Mouse (Mus musculus): ENCODE results near the gene Hbb-bt. TPM values are rescaled to one million over a fixed set of nuclear protein-coding genes. Genes with fewer than 3 reads are reported as not detected.

Hbb-bt gene
- 7.2 and 8.9 TPM in 2 replicates for polyA plus RNA-seq (2012; rRNA removed)

GRCm38 (mm10) chr7:103813766-103814165 is at the start of gene Hbb-bt:
TSS of gene Hbb-bt (minus strand) at chr7:103813996.
- Histone ChIP-seq H3K4me1 (ENCODE audit: control insufficient read depth, insufficient read depth, insufficient read length, low read length) (no peaks in the 10 kb centered on the region), H3K36me3 (ENCODE audit: control insufficient read depth, insufficient read depth, low read length) (no peaks in the 10 kb centered on the region), H3K4me3 (ENCODE audit: low read depth, low read length) (no peak within 1 kb of the TSS), H3K27me3 (ENCODE audit: control insufficient read depth, insufficient read depth, low read length) (no peaks in the 10 kb centered on the region), H3K27ac (ENCODE audit: insufficient read depth, low read depth, low read length) (no peak within 1 kb of the TSS)
- TF ChIP-seq POLR2A (IDR thresholded peaks at IDR 0.05; ENCODE audit: low read depth, low read length) (no peak), CTCF (IDR thresholded peaks at IDR 0.05; ENCODE audit: extremely low read depth, insufficient read length, insufficient replicate concordance, low read depth, low read length) (no peak)
- 86% methylated on average over 3 of the region's 3 CpGs for WGBS

GRCm38 (mm10) chr7:103861531-103861930 is 47.7 kb upstream of the Hbb-bt start:
- Histone ChIP-seq H3K4me3 (ENCODE audit: low read depth, low read length) (no peak overlapping the region), H3K36me3 (ENCODE audit: control insufficient read depth, insufficient read depth, low read length) (no peaks in the 10 kb centered on the region), H3K27me3 (ENCODE audit: control insufficient read depth, insufficient read depth, low read length) (no peaks in the 10 kb centered on the region), H3K27ac (ENCODE audit: insufficient read depth, low read depth, low read length) (no peak overlapping the region), H3K4me1 (ENCODE audit: control insufficient read depth, insufficient read depth, insufficient read length, low read length) (no peaks in the 10 kb centered on the region)
- 77% methylated on average over 3 of the region's 3 CpGs for WGBS
- TF ChIP-seq CTCF (IDR thresholded peaks at IDR 0.05; ENCODE audit: extremely low read depth, insufficient read length, insufficient replicate concordance, low read depth, low read length) = no peak
- no peak for TF ChIP-seq POLR2A (IDR thresholded peaks at IDR 0.05; ENCODE audit: low read depth, low read length)

GRCm38 (mm10) chr7:103860855-103861254 is 47.1 kb upstream of the Hbb-bt start:
- H3K27ac ChIP-seq (ENCODE audit: insufficient read depth, low read depth, low read length) = no peak overlapping the region
- TF ChIP-seq CTCF (IDR thresholded peaks at IDR 0.05; ENCODE audit: extremely low read depth, insufficient read length, insufficient replicate concordance, low read depth, low read length) = no peak
- TF ChIP-seq POLR2A (IDR thresholded peaks at IDR 0.05; ENCODE audit: low read depth, low read length) = no peak

GRCm38 (mm10) chr7:103859076-103859475 is 45.3 kb upstream of the Hbb-bt start:
- Histone ChIP-seq H3K4me3 (ENCODE audit: low read depth, low read length) (no peak overlapping the region), H3K4me1 (ENCODE audit: control insufficient read depth, insufficient read depth, insufficient read length, low read length) (no peaks in the 10 kb centered on the region), H3K36me3 (ENCODE audit: control insufficient read depth, insufficient read depth, low read length) (no peaks in the 10 kb centered on the region), H3K27ac (ENCODE audit: insufficient read depth, low read depth, low read length) (no peak overlapping the region), H3K27me3 (ENCODE audit: control insufficient read depth, insufficient read depth, low read length) (no peaks in the 10 kb centered on the region)
- 44% methylated on average over 2 of the region's 2 CpGs for WGBS
- TF ChIP-seq POLR2A (IDR thresholded peaks at IDR 0.05; ENCODE audit: low read depth, low read length) (no peak), CTCF (IDR thresholded peaks at IDR 0.05; ENCODE audit: extremely low read depth, insufficient read length, insufficient replicate concordance, low read depth, low read length) (no peak)

More at GRCm38 (mm10) chr7:103860855-103861254, 47.1 kb upstream of the Hbb-bt start:
- no peaks in the 10 kb centered on the region for H3K4me1 ChIP-seq (ENCODE audit: control insufficient read depth, insufficient read depth, insufficient read length, low read length)
- H3K36me3 ChIP-seq (ENCODE audit: control insufficient read depth, insufficient read depth, low read length) = no peaks in the 10 kb centered on the region
- 22% methylated on average over 1 of the region's 1 CpGs for WGBS
- H3K27me3 ChIP-seq (ENCODE audit: control insufficient read depth, insufficient read depth, low read length) = no peaks in the 10 kb centered on the region
- no peak overlapping the region for H3K4me3 ChIP-seq (ENCODE audit: low read depth, low read length)

- WGBS = 56% methylated on average over 1 of the region's 1 CpGs
- TF ChIP-seq CTCF (IDR thresholded peaks at IDR 0.05; ENCODE audit: extremely low read depth, insufficient read length, insufficient replicate concordance, low read depth, low read length) (no peak), POLR2A (IDR thresholded peaks at IDR 0.05; ENCODE audit: low read depth, low read length) (no peak)
- no peaks in the 10 kb centered on the region for H3K4me1 ChIP-seq (ENCODE audit: control insufficient read depth, insufficient read depth, insufficient read length, low read length)
- H3K36me3 ChIP-seq (ENCODE audit: control insufficient read depth, insufficient read depth, low read length) = no peaks in the 10 kb centered on the region
- no peak overlapping the region for H3K27ac ChIP-seq (ENCODE audit: insufficient read depth, low read depth, low read length)
- no peak overlapping the region for H3K4me3 ChIP-seq (ENCODE audit: low read depth, low read length)
- H3K27me3 ChIP-seq (ENCODE audit: control insufficient read depth, insufficient read depth, low read length) = no peaks in the 10 kb centered on the region
These were observed 40.9 kb upstream of the Hbb-bt start for GRCm38 (mm10) chr7:103854669-103855068.

GRCm38 (mm10) chr7:103853090-103853489 is 39.3 kb upstream of the Hbb-bt start, which contains the start of gene Hbb-y:
TSS of gene Hbb-y (minus strand) at chr7:103853216.
- Histone ChIP-seq H3K4me1 (ENCODE audit: control insufficient read depth, insufficient read depth, insufficient read length, low read length) (no peaks in the 10 kb centered on the region), H3K27me3 (ENCODE audit: control insufficient read depth, insufficient read depth, low read length) (no peaks in the 10 kb centered on the region), H3K4me3 (ENCODE audit: low read depth, low read length) (no peak within 1 kb of the TSS), H3K36me3 (ENCODE audit: control insufficient read depth, insufficient read depth, low read length) (no peaks in the 10 kb centered on the region), H3K27ac (ENCODE audit: insufficient read depth, low read depth, low read length) (no peak within 1 kb of the TSS)
- TF ChIP-seq POLR2A (IDR thresholded peaks at IDR 0.05; ENCODE audit: low read depth, low read length) = no peak
- TF ChIP-seq CTCF (IDR thresholded peaks at IDR 0.05; ENCODE audit: extremely low read depth, insufficient read length, insufficient replicate concordance, low read depth, low read length) = no peak
- 49% methylated on average over 2 of the region's 2 CpGs for WGBS

GRCm38 (mm10) chr7:103844525-103845325 is 30.9 kb upstream of the Hbb-bt start:
- Histone ChIP-seq H3K4me3 (ENCODE audit: low read depth, low read length) (no peak overlapping the region), H3K4me1 (ENCODE audit: control insufficient read depth, insufficient read depth, insufficient read length, low read length) (no peaks in the 10 kb centered on the region), H3K27me3 (ENCODE audit: control insufficient read depth, insufficient read depth, low read length) (no peaks in the 10 kb centered on the region), H3K36me3 (ENCODE audit: control insufficient read depth, insufficient read depth, low read length) (no peaks in the 10 kb centered on the region), H3K27ac (ENCODE audit: insufficient read depth, low read depth, low read length) (no peak overlapping the region)
- WGBS = 34% methylated on average over 2 of the region's 2 CpGs
- TF ChIP-seq POLR2A (IDR thresholded peaks at IDR 0.05; ENCODE audit: low read depth, low read length) (no peak), CTCF (IDR thresholded peaks at IDR 0.05; ENCODE audit: extremely low read depth, insufficient read length, insufficient replicate concordance, low read depth, low read length) (no peak)

Measured in small intestine, adult 2 months (tissue).